Mouse (Mus musculus) bone marrow macrophage, adult 2 months (primary cell): ENCODE results near the gene Gm17622.

Experiments
- CTCF ChIP-seq: IDR thresholded peaks from 2 replicates; pipeline ENCODE4 v1.5.1; 2012; ENCODE audit warnings: low read depth, mild to moderate bottlenecking, low read length, moderate library complexity
- POLR2A ChIP-seq: IDR thresholded peaks from 2 replicates; pipeline ENCODE4 v1.6.1; 2012; ENCODE audit warnings: mild to moderate bottlenecking, low read depth, low read length, borderline replicate concordance

DNA sequence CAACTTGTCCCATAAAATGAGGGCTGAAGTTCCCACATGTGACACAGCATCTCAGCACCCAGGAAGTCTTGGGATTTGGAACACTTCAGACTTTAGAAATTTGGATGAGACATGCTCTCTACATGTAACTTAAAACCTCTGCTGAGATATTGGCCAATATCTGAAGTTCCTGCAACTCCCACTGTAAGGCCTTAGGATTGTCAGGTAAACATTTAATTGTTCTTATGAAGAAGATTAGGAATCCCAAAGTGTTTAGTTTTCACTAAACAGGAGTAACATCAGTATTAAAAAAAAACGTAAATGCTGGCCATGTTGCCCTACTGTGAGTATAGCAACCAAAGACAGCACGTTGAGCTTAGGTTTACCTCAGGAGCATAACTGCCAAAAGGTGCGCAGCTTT, at the start of gene Gm17622:
- no peak for TF ChIP-seq CTCF
- TF ChIP-seq POLR2A: no peak
